Mouse (Mus musculus) left cerebral cortex, postnatal 25 days (tissue): ENCODE results near the gene Pus3. TPM values are rescaled to one million over a fixed set of nuclear protein-coding genes. Genes with fewer than 3 reads are reported as not detected.

Experiments used
- DNase-seq, 2 experiments: peaks; one replicate each; pipeline ENCODE4 v3.0.0; 2022; ENCODE audit warnings: low spot score in 2 of 2, mixed read lengths in 1 of 2
- intact Hi-C: fragments of 180-260 bp; cut with DNase I; formaldehyde crosslinking; loops from one replicate; pipeline ENCODE4 v1.15.1; 2025
- total RNA-seq, 2 experiments: library from RNA; stranded (reverse); gene quantifications; 2 replicates each; pipeline ENCODE4 v1.2.3; 2021

The Pus3 gene
- total RNA-seq, 2 experiments from 2014 or later, result 12.5 to 13.3 TPM

GRCm38 (mm10) chr9:35543099-35543860 is 15.1 kb upstream of the Pus3 start:
- no peak for DNase-seq
- intact Hi-C loops, result loop anchor here (5.0 kb wide), 1 partner anchor 121 kb away; the partner anchor contains the start of gene Cdon

- no peak for DNase-seq
- intact Hi-C loops, result loop anchor here (5.0 kb wide), 1 partner anchor 122 kb away; the partner anchor contains the start of gene Cdon
Measured at GRCm38 (mm10) chr9:35544666-35545065, 13.7 kb upstream of the Pus3 start.

GRCm38 (mm10) chr9:35545704-35546103 is 12.7 kb upstream of the Pus3 start:
- intact Hi-C loops, result no loop called here
- peak in 1 of 2 experiments; percentile 30 for DNase-seq

GRCm38 (mm10) chr9:35546745-35547144 is 11.7 kb upstream of the Pus3 start:
- DNase-seq, result no peak
- intact Hi-C loops, result no loop called here

GRCm38 (mm10) chr9:35548455-35548854 is 9.9 kb upstream of the Pus3 start:
- no peak for DNase-seq
- intact Hi-C loops, result no loop called here

GRCm38 (mm10) chr9:35556494-35557102 is 1.8 kb upstream of the Pus3 start:
- intact Hi-C loops, result no loop called here

GRCm38 (mm10) chr9:35559009-35559890 is 855 bp downstream of the Pus3 start:
- peak; percentile 86 to 90 for DNase-seq
- intact Hi-C loops, result no loop called here

More at GRCm38 (mm10) chr9:35556494-35557102, 1.8 kb upstream of the Pus3 start:
- no peak for DNase-seq

GRCm38 (mm10) chr9:35561076-35561475 is 2.7 kb downstream of the Pus3 start:
- DNase-seq, result no peak
- intact Hi-C loops, result no loop called here

GRCm38 (mm10) chr9:35561583-35561982 is 3.2 kb downstream of the Pus3 start:
- DNase-seq, result no peak
- intact Hi-C loops, result no loop called here

- intact Hi-C loops, result no loop called here
- DNase-seq, result no peak
Measured at GRCm38 (mm10) chr9:35564536-35565240, 6.3 kb downstream of the Pus3 start.

GRCm38 (mm10) chr9:35567995-35568394 is 9.6 kb downstream of the Pus3 start:
- DNase-seq, result no peak
- intact Hi-C loops, result no loop called here

- peak; percentile 91 to 97 for DNase-seq
- intact Hi-C loops, result no loop called here
Measured at GRCm38 (mm10) chr9:35569571-35570534, 11.5 kb downstream of the Pus3 start, which contains the start of the genes Pate2 and Hyls1. Pate2 (plus strand) TSS chr9:35570284. Hyls1 (minus strand) TSS chr9:35570398.

- intact Hi-C loops, result no loop called here
- DNase-seq, result no peak
Measured at GRCm38 (mm10) chr9:35570663-35571062, 12.3 kb downstream of the Pus3 start.

- DNase-seq, result no peak
Measured at GRCm38 (mm10) chr9:35574416-35574815, 16.0 kb downstream of the Pus3 start.

GRCm38 (mm10) chr9:35587674-35588073 is 29.3 kb downstream of the Pus3 start:
- intact Hi-C loops, result no loop called here
- no peak for DNase-seq

More at GRCm38 (mm10) chr9:35574416-35574815, 16.0 kb downstream of the Pus3 start:
- intact Hi-C loops, result no loop called here

GRCm38 (mm10) chr9:35592903-35593302 is 34.5 kb downstream of the Pus3 start:
- peak; percentile 32 to 57 for DNase-seq
- intact Hi-C loops, result loop anchor here (1.0 to 10.0 kb wide), 3 partner anchors 114 to 1122 kb away; no protein-coding TSS in a partner anchor

GRCm38 (mm10) chr9:35607647-35608405 is 49.4 kb downstream of the Pus3 start:
- DNase-seq, result peak in 1 of 2 experiments; percentile 46
- intact Hi-C loops, result no loop called here
